Mouse (Mus musculus) erythroblast, embryonic 14.5 days (primary cell): ENCODE measurements around the gene Dpysl5.

Experiments used
- GATA1 ChIP-seq: IDR thresholded peaks from 2 replicates; pipeline ENCODE4 v1.6.1; 2012; ENCODE audit warnings: low read length, inconsistent platforms, mixed read lengths
- TAL1 ChIP-seq: IDR thresholded peaks from 3 replicates; pipeline ENCODE4 v1.6.1; 2012; ENCODE audit warnings: low read length, inconsistent platforms, mixed read lengths

DNA sequence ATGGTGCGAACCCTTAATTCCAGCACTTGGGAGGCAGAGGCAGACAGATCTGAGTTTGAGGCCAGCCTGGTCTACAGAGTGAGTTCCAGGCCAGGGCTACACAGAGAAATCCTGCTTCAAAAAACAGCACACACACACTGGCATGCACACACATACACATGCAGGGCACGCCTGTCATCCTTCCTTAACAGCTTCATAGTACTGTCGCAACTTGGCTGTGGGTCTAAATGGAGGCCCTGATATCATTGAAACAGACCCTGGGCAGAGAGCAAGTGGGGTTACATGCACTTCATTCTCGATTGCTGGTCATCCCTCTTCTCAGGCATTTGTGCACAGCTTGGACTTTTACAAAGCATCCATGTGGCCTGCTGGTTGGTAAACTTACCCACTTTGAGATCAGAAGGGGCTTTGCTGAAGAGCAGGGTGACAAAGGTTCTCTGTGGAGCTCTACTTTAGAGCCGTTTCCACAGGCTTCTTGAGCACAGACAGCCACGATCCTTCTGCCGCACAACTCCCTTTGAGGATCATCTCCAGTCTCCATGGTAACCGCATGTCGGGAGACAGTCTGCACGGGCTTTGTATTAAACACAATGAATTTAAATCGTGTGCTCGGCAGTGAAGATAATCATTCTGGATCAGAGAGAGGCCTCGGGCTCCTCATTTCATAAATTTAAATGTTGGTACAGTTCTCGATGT, 51.6 kb downstream of the Dpysl5 start:
- no peak for TF ChIP-seq TAL1
- no peak for TF ChIP-seq GATA1
